Mouse (Mus musculus) heart, postnatal 0 days (tissue): ENCODE results near the gene Tcerg1l.

ENCODE experiments used
- CTCF ChIP-seq: IDR thresholded peaks from 2 replicates; pipeline ENCODE4 v1.5.1; 2016; ENCODE audit warnings: antibody characterized with exemption, control low read depth, low read depth
- EP300 ChIP-seq: IDR thresholded peaks from 2 replicates; pipeline ENCODE4 v1.6.1; 2016; ENCODE audit warnings: antibody characterized with exemption, low read depth

- no peak for TF ChIP-seq CTCF
- TF ChIP-seq EP300: no peak
These were observed 18.3 kb downstream of the Tcerg1l start for GRCm38 (mm10) chr7:138379221-138379620.
